Mouse (Mus musculus): ENCODE measurements at regions not wholly inside any gene's neighbourhood (a gene's known extent, or its start where the extent isn't known, plus 50 kb on each side); places are given as distances from the start of the nearest gene placed in this dataset.

GRCm38 (mm10) chr1:61552577-61553517 is 85.8 kb upstream of the Pard3b start:
- DNase-seq (ENCODE audit: low spot score in 2 of 2) = peak in 1 of 2 experiments; percentile 17

GRCm38 (mm10) chr1:61559514-61559913 is 79.1 kb upstream of the Pard3b start:
- no peak for DNase-seq (ENCODE audit: low spot score in 2 of 2)

GRCm38 (mm10) chr1:61562091-61562490 is 76.5 kb upstream of the Pard3b start:
- DNase-seq (ENCODE audit: low spot score in 2 of 2) = no peak

- no peak for DNase-seq (ENCODE audit: low spot score in 2 of 2)
These were observed 73.2 kb upstream of the Pard3b start for GRCm38 (mm10) chr1:61565471-61565870.

GRCm38 (mm10) chr1:61574276-61574675 is 64.3 kb upstream of the Pard3b start:
- DNase-seq (ENCODE audit: low spot score in 2 of 2) = no peak

- DNase-seq (ENCODE audit: low spot score in 2 of 2) = no peak
These were observed 61.9 kb upstream of the Pard3b start for GRCm38 (mm10) chr1:61576758-61577157.

- no peak for DNase-seq (ENCODE audit: low spot score in 2 of 2)
These were observed 51.4 kb upstream of the Pard3b start for GRCm38 (mm10) chr1:61587251-61587650.
